Mouse (Mus musculus): ENCODE measurements around the gene Hexim1. TPM values are rescaled to one million over a fixed set of nuclear protein-coding genes. Genes with fewer than 3 reads are reported as not detected.
A peak's percentile ranks its signal among the peaks of the same experiment; 100 is the strongest.

The Hexim1 gene
- polyA plus RNA-seq, 3 experiments from 2014 or later: 3.0 to 3.7 (median 3.5) TPM

- no peak for ATAC-seq
Measured at GRCm38 (mm10) chr11:103161449-103161848, 45.4 kb downstream of the Hexim1 start.

- ATAC-seq: no peak
Measured at GRCm38 (mm10) chr11:103162132-103162531, 46.1 kb downstream of the Hexim1 start.

DNA sequence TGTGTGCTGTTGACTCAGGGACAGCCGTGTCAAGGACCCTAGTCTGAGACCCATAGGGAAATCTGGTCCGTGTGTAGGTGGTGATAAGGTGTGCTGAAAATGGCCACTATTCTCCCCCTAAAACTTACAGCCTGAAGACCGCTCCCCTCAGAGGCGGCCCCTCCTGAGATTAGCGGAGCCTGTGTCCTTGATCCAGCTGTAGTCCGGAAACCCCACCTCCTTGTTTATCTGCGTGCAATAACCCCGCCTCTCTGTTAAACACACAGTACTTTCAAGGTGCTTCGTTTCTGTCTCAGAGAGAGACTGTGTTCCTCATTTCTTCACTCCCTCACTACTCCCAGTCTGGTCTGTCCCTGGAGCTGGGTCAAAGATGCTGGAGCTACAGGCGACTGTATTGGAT, 48.4 kb downstream of the Hexim1 start:
- no peak for ATAC-seq

- peak; percentile 57 for ATAC-seq
Measured at GRCm38 (mm10) chr11:103168690-103169390, 52.8 kb downstream of the Hexim1 start.

Other genes with a start within 250 kb of the Hexim1 start
- 100 to 1,000 TPM; 111 to 148 (median 126) TPM for gene Eftud2, start 235.2 kb upstream of the Hexim1 start, polyA plus RNA-seq (2017; shearing (Covaris generic))
- not detected for gene Ccdc103, start 235.0 kb upstream of the Hexim1 start, polyA plus RNA-seq (2017; shearing (Covaris generic))
- not detected for gene Fam187a, start 231.1 kb upstream of the Hexim1 start, polyA plus RNA-seq (2017; shearing (Covaris generic))
- gene Gfap, start 215.3 kb upstream of the Hexim1 start, polyA plus RNA-seq (2017; shearing (Covaris generic)): not detected
- gene Kif18b, start 191.1 kb upstream of the Hexim1 start, polyA plus RNA-seq (2017; shearing (Covaris generic)): 1 to 10 TPM in 1 of 3 experiments, under 1 TPM in 2; 0.56 to 8.2 (median 0.61) TPM
- not detected for gene C1ql1, start 169.5 kb upstream of the Hexim1 start, polyA plus RNA-seq (2017; shearing (Covaris generic))
- 100 to 1,000 TPM in 2 of 3 experiments, 10 to 100 TPM in 1; 63.6 to 113 (median 106) TPM for gene Nmt1, start 88.0 kb upstream of the Hexim1 start, polyA plus RNA-seq (2017; shearing (Covaris generic))
- gene Dcakd, start 87.9 kb upstream of the Hexim1 start, polyA plus RNA-seq (2017; shearing (Covaris generic)): 10 to 100 TPM; 19.9 to 27.5 (median 25.4) TPM
- gene Plcd3, start 14.6 kb upstream of the Hexim1 start, polyA plus RNA-seq (2017; shearing (Covaris generic)): not detected
- gene Acbd4, start 14.5 kb upstream of the Hexim1 start, polyA plus RNA-seq (2017; shearing (Covaris generic)): 10 to 100 TPM; 21.5 to 28.5 (median 25.4) TPM
- gene Hexim2, start 16.2 kb downstream of the Hexim1 start, polyA plus RNA-seq (2017; shearing (Covaris generic)): 1 to 10 TPM in 2 of 3 experiments, under 1 TPM in 1; 0.44 to 2.1 (median 2.0) TPM
- 10 to 100 TPM; 52.9 to 64.4 (median 60.6) TPM for gene Fmnl1, start 54.9 kb downstream of the Hexim1 start, polyA plus RNA-seq (2017; shearing (Covaris generic))
- gene 1700023F06Rik, start 92.3 kb downstream of the Hexim1 start, polyA plus RNA-seq (2017; shearing (Covaris generic)): not detected
- not detected for gene Spata32, start 102.2 kb downstream of the Hexim1 start, polyA plus RNA-seq (2017; shearing (Covaris generic))
- gene Map3k14, start 151.2 kb downstream of the Hexim1 start, polyA plus RNA-seq (2017; shearing (Covaris generic)): 10 to 100 TPM; 19.9 to 41.4 (median 31.4) TPM
- 10 to 100 TPM; 22.2 to 27.8 (median 25.8) TPM for gene Arhgap27, start 247.5 kb downstream of the Hexim1 start, polyA plus RNA-seq (2017; shearing (Covaris generic))